Mouse (Mus musculus) thymus, postnatal 10 days (tissue): ENCODE data around the gene Chrnd.

Experiments
- DNase-seq, 2 experiments: peaks; one replicate each; pipeline ENCODE4 v3.0.0; 2021; ENCODE audit warnings: low spot score in 2 of 2

The Chrnd gene

GRCm38 (mm10) chr1:87184751-87185139 is 5.7 kb upstream of the Chrnd start:
- peak; percentile 38 to 77 for DNase-seq

- peak in 1 of 2 experiments; percentile 14 for DNase-seq
Observed at GRCm38 (mm10) chr1:87185526-87185925, 4.9 kb upstream of the Chrnd start.

GRCm38 (mm10) chr1:87186261-87187036 is 4.0 kb upstream of the Chrnd start:
- no peak for DNase-seq

- DNase-seq: peak in 1 of 2 experiments; percentile 59
Observed at GRCm38 (mm10) chr1:87187037-87187355, 3.4 kb upstream of the Chrnd start.

GRCm38 (mm10) chr1:87197296-87197695 is 6.9 kb downstream of the Chrnd start:
- DNase-seq: no peak

- DNase-seq: no peak
Observed at GRCm38 (mm10) chr1:87198119-87199065, 8.0 kb downstream of the Chrnd start.

GRCm38 (mm10) chr1:87200811-87201210 is 10.4 kb downstream of the Chrnd start:
- DNase-seq: no peak

GRCm38 (mm10) chr1:87201848-87202247 is 11.4 kb downstream of the Chrnd start:
- no peak for DNase-seq

- DNase-seq: no peak
Observed at GRCm38 (mm10) chr1:87203779-87204178, 13.4 kb downstream of the Chrnd start.

GRCm38 (mm10) chr1:87204465-87204864 is 14.1 kb downstream of the Chrnd start, which contains the start of gene Chrng:
TSS of gene Chrng (plus strand) at chr1:87204657.
- DNase-seq: no peak

- DNase-seq: no peak
Observed at GRCm38 (mm10) chr1:87205038-87205437, 14.6 kb downstream of the Chrnd start.

GRCm38 (mm10) chr1:87205502-87205901 is 15.1 kb downstream of the Chrnd start:
- no peak for DNase-seq

GRCm38 (mm10) chr1:87206339-87206738 is 15.9 kb downstream of the Chrnd start:
- no peak for DNase-seq

- DNase-seq: no peak
Observed at GRCm38 (mm10) chr1:87211431-87211830, 21.0 kb downstream of the Chrnd start.

GRCm38 (mm10) chr1:87213735-87214704 is 23.6 kb downstream of the Chrnd start, which contains the start of gene Eif4e2:
TSS of gene Eif4e2 (plus strand) at chr1:87213914.
- DNase-seq: peak; percentile 91 to 92

- no peak for DNase-seq
Observed at GRCm38 (mm10) chr1:87214748-87215147, 24.3 kb downstream of the Chrnd start.

GRCm38 (mm10) chr1:87217938-87218337 is 27.5 kb downstream of the Chrnd start:
- no peak for DNase-seq

GRCm38 (mm10) chr1:87225739-87226138 is 35.3 kb downstream of the Chrnd start:
- DNase-seq: no peak

- DNase-seq: no peak
Observed at GRCm38 (mm10) chr1:87226409-87227159, 36.2 kb downstream of the Chrnd start.

GRCm38 (mm10) chr1:87227160-87227550 is 36.7 kb downstream of the Chrnd start:
- DNase-seq: no peak

- DNase-seq: no peak
Observed at GRCm38 (mm10) chr1:87230606-87231005, 40.2 kb downstream of the Chrnd start.
